9 mouse cellular contexts compared by ENCODE assay signal in genomic region chr16:44530829-44531228, GRCm38 (mm10). TPM values are rescaled to one million over a fixed set of nuclear protein-coding genes. Genes with fewer than 3 reads are reported as not detected.
DNase-seq lines count a peak whose midpoint lies in the region; ATAC-seq and TF ChIP-seq lines count a peak whose summit lies in the region.
"Had no signal": no experiment of that assay in that cellular context is flagged by ENCODE, and none has a peak within 500 bp of the region (broad histone marks: within the 10 kb centered on the region; RNA-seq: fewer than 3 reads in every experiment).

No protein-coding gene starts in this region.

- no peak for TF ChIP-seq CTCF in lung, postnatal 0 days (IDR thresholded peaks at IDR 0.05)
- TF ChIP-seq CTCF in stomach, postnatal 0 days (IDR thresholded peaks at IDR 0.05; ENCODE audit: low read depth), result no peak

- ATAC-seq in lung, postnatal 0 days, result peak; percentile 49; the same call in 1 of the 2 replicates
- peak; percentile 85 for ATAC-seq in limb, embryonic 11.5 days (ENCODE audit: insufficient number of reproducible peaks, low FRiP score, low TSS enrichment, low read depth)
- no peak for ATAC-seq in stomach, postnatal 0 days (ENCODE audit: low FRiP score, low TSS enrichment)

- H3K9me3 ChIP-seq in lung, postnatal 0 days (ENCODE audit: low read length), result no peaks in the 10 kb centered on the region
- no peaks in the 10 kb centered on the region for H3K9me3 ChIP-seq in limb, embryonic 11.5 days (ENCODE audit: control insufficient read depth, low read length)
- no peaks in the 10 kb centered on the region for H3K9me3 ChIP-seq in stomach, postnatal 0 days (ENCODE audit: control insufficient read depth, low read length)
- H3K9me3 ChIP-seq: liver, embryonic 15.5 days had no signal

- H3K4me2 ChIP-seq in lung, postnatal 0 days (replicated peaks; ENCODE audit: low read depth, low read length), result peak overlapping the region; percentile 30
- H3K4me2 ChIP-seq in limb, embryonic 11.5 days (ENCODE audit: low read depth, severe bottlenecking), result peak overlapping the region; percentile 14; the same call in 1 of the 2 replicates
- H3K4me2 ChIP-seq in stomach, postnatal 0 days (replicated peaks; ENCODE audit: low read depth), result peak overlapping the region; percentile 37
- H3K4me2 ChIP-seq: liver, embryonic 15.5 days had no signal

- peak; percentile 43 for DNase-seq in cerebellum, adult 9-11 months
- no peak for DNase-seq in cerebellum, adult 9-10 months
- DNase-seq in lung, postnatal 0 days (ENCODE audit: low spot score), result peak; percentile 36
- DNase-seq in lung, postnatal 25 days (ENCODE audit: low spot score), result no peak
- peak; percentile 81 for DNase-seq in limb, embryonic 11.5 days (ENCODE audit: low spot score)
- DNase-seq in stomach, postnatal 0 days (ENCODE audit: low spot score), result no peak
- no peak for DNase-seq in thymus, postnatal 36 days
- DNase-seq in gastrocnemius, postnatal 10 days, result no peak

- no peaks in the 10 kb centered on the region for H3K27me3 ChIP-seq in lung, postnatal 0 days (replicated peaks; ENCODE audit: insufficient read depth, low read length)
- H3K27me3 ChIP-seq in limb, embryonic 11.5 days (ENCODE audit: control insufficient read depth, insufficient read depth, low read length), result no peaks in the 10 kb centered on the region
- no peaks in the 10 kb centered on the region for H3K27me3 ChIP-seq in stomach, postnatal 0 days (ENCODE audit: control insufficient read depth, insufficient read depth, low read length)

- H3K27ac ChIP-seq in lung, postnatal 0 days (ENCODE audit: low read length), result no peak overlapping the region
- no peak overlapping the region for H3K27ac ChIP-seq in limb, embryonic 11.5 days (replicated peaks; ENCODE audit: low read depth, low read length)
- no peak overlapping the region for H3K27ac ChIP-seq in stomach, postnatal 0 days (replicated peaks)
- H3K27ac ChIP-seq: liver, embryonic 15.5 days had no signal

- H3K36me3 ChIP-seq in lung, postnatal 0 days (ENCODE audit: insufficient read depth, low read length), result no peaks in the 10 kb centered on the region
- no peaks in the 10 kb centered on the region for H3K36me3 ChIP-seq in limb, embryonic 11.5 days (ENCODE audit: control insufficient read depth, insufficient read depth, low read length)
- H3K36me3 ChIP-seq in stomach, postnatal 0 days (ENCODE audit: control insufficient read depth, insufficient read depth, low read length), result no peaks in the 10 kb centered on the region
- H3K36me3 ChIP-seq: liver, embryonic 15.5 days had no signal

- no peak for TF ChIP-seq EP300 in lung, postnatal 0 days (IDR thresholded peaks at IDR 0.05)
- TF ChIP-seq EP300 in stomach, postnatal 0 days (optimal IDR thresholded peaks at IDR 0.05), result no peak

- no peak overlapping the region for H3K4me3 ChIP-seq in lung, postnatal 0 days (ENCODE audit: low read depth, low read length)
- H3K4me3 ChIP-seq in limb, embryonic 11.5 days (ENCODE audit: low read depth, low read length), result no peak overlapping the region
- H3K4me3 ChIP-seq in stomach, postnatal 0 days (ENCODE audit: low read depth, low read length), result no peak overlapping the region
- H3K4me3 ChIP-seq: liver, embryonic 15.5 days had no signal

- H3K4me1 ChIP-seq in lung, postnatal 0 days (ENCODE audit: insufficient read depth, low read depth, low read length), result peaks cover 8% of the 10 kb centered on the region
- H3K4me1 ChIP-seq in limb, embryonic 11.5 days (ENCODE audit: control insufficient read depth, insufficient read depth, low read length), result peaks cover 29% of the 10 kb centered on the region
- H3K4me1 ChIP-seq in stomach, postnatal 0 days (replicated peaks; ENCODE audit: control insufficient read depth, insufficient read depth), result peaks cover 2% of the 10 kb centered on the region; the same call in 1 of the 2 replicates
- H3K4me1 ChIP-seq: liver, embryonic 15.5 days had no signal

- 8% methylated on average over 7 of the region's 7 CpGs for WGBS in lung, postnatal 0 days
- WGBS in limb, embryonic 11.5 days, result 2% methylated on average over 7 of the region's 7 CpGs
- WGBS in stomach, postnatal 0 days, result 7% methylated on average over 7 of the region's 7 CpGs

- no peak overlapping the region for H3K9ac ChIP-seq in lung, postnatal 0 days (replicated peaks; ENCODE audit: low read depth)
- H3K9ac ChIP-seq in limb, embryonic 11.5 days (ENCODE audit: low read length), result no peak overlapping the region
- H3K9ac ChIP-seq in stomach, postnatal 0 days (ENCODE audit: low read length), result no peak overlapping the region
- H3K9ac ChIP-seq: liver, embryonic 15.5 days had no signal

RNA-seq across cellular contexts. Expression of gene Boc, which starts 27.9 kb away (rescaled TPM):
- polyA plus RNA-seq in lung, postnatal 0 days (2015; fragmentation: Nextera tagmentation; extraction: Ambion mirVana), result 13.7 and 14.1 TPM in 2 replicates
- 39.3 and 41.9 TPM in 2 replicates for polyA plus RNA-seq in limb, embryonic 11.5 days (2014; fragmentation: Nextera tagmentation; extraction: Ambion mirVana)
- 5.9 and 6.1 TPM in 2 replicates for polyA plus RNA-seq in stomach, postnatal 0 days (2015; fragmentation: Nextera tagmentation; extraction: Ambion mirVana)
- total RNA-seq in gastrocnemius, postnatal 10 days (2021), result 10 to 100 TPM; 14.0 to 15.9 TPM

Comparison
In these comparisons a context has a peak if more than half of its experiments do, and no peak if none do; other contexts are left out.
1. DNase-seq: peak in cerebellum, adult 9-11 months (single experiment), lung, postnatal 0 days (single experiment) and limb, embryonic 11.5 days (single experiment); none in cerebellum, adult 9-10 months (single experiment), lung, postnatal 25 days (single experiment), stomach, postnatal 0 days (single experiment), thymus, postnatal 36 days (0 of 2) and gastrocnemius, postnatal 10 days (single experiment).
2. Peak in every context shown above with its lines, with median percentiles within 50 percentile points of each other: H3K4me2 ChIP-seq.